In genomic region chr6:28430795-28431537, GRCm38 (mm10) we compare ENCODE assay signal across 20 mouse cellular contexts. TPM values are rescaled to one million over a fixed set of nuclear protein-coding genes. Genes with fewer than 3 reads are reported as not detected.
DNase-seq lines count a peak whose midpoint lies in the region; ATAC-seq and TF ChIP-seq lines count a peak whose summit lies in the region.
"Had no signal": no experiment of that assay in that cellular context is flagged by ENCODE, and none has a peak within 500 bp of the region (broad histone marks: within the 10 kb centered on the region; RNA-seq: fewer than 3 reads in every experiment).

No protein-coding gene starts in this region.

- no peak for TF ChIP-seq POLR2A in lung, adult 2 months (IDR thresholded peaks at IDR 0.05; ENCODE audit: borderline replicate concordance, extremely low read depth, low read depth, low read length)

- H3K4me2 ChIP-seq in stomach, embryonic 14.5 days (replicated peaks; ENCODE audit: low read depth, low read length), result no peak overlapping the region
- H3K4me2 ChIP-seq in stomach, postnatal 0 days (replicated peaks; ENCODE audit: low read depth), result no peak overlapping the region
- H3K4me2 ChIP-seq in stomach, embryonic 15.5 days, result no peak overlapping the region
- no peak overlapping the region for H3K4me2 ChIP-seq in forebrain, embryonic 14.5 days (ENCODE audit: low read length)
- H3K4me2 ChIP-seq: forebrain, embryonic 13.5 days; heart, embryonic 15.5 days; hindbrain, embryonic 15.5 days; neural tube, embryonic 15.5 days had no signal

- no peaks in the 10 kb centered on the region for H3K9me3 ChIP-seq in stomach, embryonic 14.5 days (ENCODE audit: control insufficient read depth, low read depth, low read length)
- H3K9me3 ChIP-seq in stomach, postnatal 0 days (ENCODE audit: control insufficient read depth, low read length), result no peaks in the 10 kb centered on the region
- no peaks in the 10 kb centered on the region for H3K9me3 ChIP-seq in stomach, embryonic 15.5 days
- no peaks in the 10 kb centered on the region for H3K9me3 ChIP-seq in forebrain, embryonic 14.5 days (replicated peaks; ENCODE audit: control insufficient read depth, low read length)
- H3K9me3 ChIP-seq: embryonic facial prominence, embryonic 10.5 days; forebrain, embryonic 13.5 days; heart, embryonic 15.5 days; hindbrain, embryonic 15.5 days; neural tube, embryonic 15.5 days had no signal

- no peak overlapping the region for H3K27ac ChIP-seq in stomach, embryonic 14.5 days (ENCODE audit: low read length)
- no peak overlapping the region for H3K27ac ChIP-seq in stomach, postnatal 0 days (replicated peaks)
- H3K27ac ChIP-seq in stomach, embryonic 15.5 days, result no peak overlapping the region
- H3K27ac ChIP-seq in forebrain, embryonic 14.5 days (ENCODE audit: low read depth, low read length), result no peak overlapping the region
- H3K27ac ChIP-seq: embryonic facial prominence, embryonic 10.5 days; forebrain, embryonic 13.5 days; heart, embryonic 15.5 days; hindbrain, embryonic 15.5 days; neural tube, embryonic 15.5 days had no signal

- H3K4me1 ChIP-seq in stomach, embryonic 14.5 days (ENCODE audit: control insufficient read depth, insufficient read depth, low read length), result no peaks in the 10 kb centered on the region
- H3K4me1 ChIP-seq in stomach, postnatal 0 days (replicated peaks; ENCODE audit: control insufficient read depth, insufficient read depth), result no peaks in the 10 kb centered on the region
- H3K4me1 ChIP-seq in lung, adult 2 months (ENCODE audit: control insufficient read depth, insufficient read depth, low read length), result no peaks in the 10 kb centered on the region
- no peaks in the 10 kb centered on the region for H3K4me1 ChIP-seq in stomach, embryonic 15.5 days
- H3K4me1 ChIP-seq in forebrain, embryonic 14.5 days (ENCODE audit: control insufficient read depth, insufficient read depth, low read length), result no peaks in the 10 kb centered on the region
- H3K4me1 ChIP-seq: embryonic facial prominence, embryonic 10.5 days; heart, embryonic 15.5 days had no signal

- H3K9ac ChIP-seq in stomach, embryonic 14.5 days (replicated peaks; ENCODE audit: low read depth, low read length), result no peak overlapping the region
- H3K9ac ChIP-seq in stomach, postnatal 0 days (ENCODE audit: low read length), result no peak overlapping the region
- no peak overlapping the region for H3K9ac ChIP-seq in stomach, embryonic 15.5 days
- no peak overlapping the region for H3K9ac ChIP-seq in forebrain, embryonic 14.5 days (ENCODE audit: low read length)
- H3K9ac ChIP-seq: forebrain, embryonic 13.5 days; heart, embryonic 15.5 days; hindbrain, embryonic 15.5 days; neural tube, embryonic 15.5 days had no signal

- no peak for TF ChIP-seq CTCF in stomach, postnatal 0 days (IDR thresholded peaks at IDR 0.05; ENCODE audit: low read depth)
- no peak for TF ChIP-seq CTCF in lung, adult 2 months (IDR thresholded peaks at IDR 0.05; ENCODE audit: insufficient read depth, low read length)

- TF ChIP-seq EP300 in stomach, postnatal 0 days (optimal IDR thresholded peaks at IDR 0.05), result no peak

- H3K4me3 ChIP-seq in stomach, embryonic 14.5 days (ENCODE audit: low read depth, low read length), result no peak overlapping the region
- H3K4me3 ChIP-seq in stomach, postnatal 0 days (ENCODE audit: low read depth, low read length), result no peak overlapping the region
- no peak overlapping the region for H3K4me3 ChIP-seq in lung, adult 2 months (replicated peaks; ENCODE audit: extremely low read depth, low read depth, low read length)
- H3K4me3 ChIP-seq in stomach, embryonic 15.5 days (replicated peaks), result no peak overlapping the region
- H3K4me3 ChIP-seq in forebrain, embryonic 14.5 days (ENCODE audit: low read depth, low read length), result no peak overlapping the region
- H3K4me3 ChIP-seq: embryonic facial prominence, embryonic 10.5 days; forebrain, embryonic 13.5 days; heart, embryonic 15.5 days; hindbrain, embryonic 15.5 days; neural tube, embryonic 15.5 days had no signal

- no peak for DNase-seq in stomach, postnatal 0 days (ENCODE audit: low spot score)
- DNase-seq in lung, adult 2 months, result peak; percentile 50
- no peak for DNase-seq in forebrain, embryonic 14.5 days (ENCODE audit: low spot score)
- no peak for DNase-seq in ovary, postnatal 14 days (ENCODE audit: low spot score)
- DNase-seq: cerebellum, adult 2 months; gastrocnemius, postnatal 14 days; kidney, postnatal 25 days; layer of hippocampus, postnatal 36 days; right cerebral cortex, postnatal 25 days had no signal

- 71% methylated on average over 10 of the region's 10 CpGs for WGBS in stomach, embryonic 14.5 days
- WGBS in stomach, postnatal 0 days, result 75% methylated on average over 10 of the region's 10 CpGs
- WGBS in lung, adult 2 months, result 73% methylated on average over 10 of the region's 10 CpGs
- 65% methylated on average over 10 of the region's 10 CpGs for WGBS in stomach, embryonic 15.5 days
- 82% methylated on average over 10 of the region's 10 CpGs for WGBS in forebrain, embryonic 14.5 days

- peaks cover 11% of the 10 kb centered on the region for H3K36me3 ChIP-seq in stomach, embryonic 14.5 days (ENCODE audit: control insufficient read depth, insufficient read depth, low read length)
- H3K36me3 ChIP-seq in stomach, postnatal 0 days (ENCODE audit: control insufficient read depth, insufficient read depth, low read length), result no peaks in the 10 kb centered on the region
- H3K36me3 ChIP-seq in stomach, embryonic 15.5 days, result peaks cover 2% of the 10 kb centered on the region
- peaks cover 12% of the 10 kb centered on the region for H3K36me3 ChIP-seq in forebrain, embryonic 14.5 days (ENCODE audit: control insufficient read depth, insufficient read depth, low read length)

- peak; percentile 36; the same call in 1 of the 2 replicates for ATAC-seq in stomach, embryonic 14.5 days (ENCODE audit: insufficient number of reproducible peaks, insufficient read depth, low FRiP score, low read depth)
- no peak for ATAC-seq in stomach, postnatal 0 days (ENCODE audit: low FRiP score, low TSS enrichment)
- peak; percentile 62 for ATAC-seq in granulocyte monocyte progenitor cell, adult 5-6 weeks (replicated peaks; ENCODE audit: poor library complexity, severe bottlenecking)
- peak; percentile 17; the same call in 1 of the 2 replicates for ATAC-seq in stomach, embryonic 15.5 days (ENCODE audit: insufficient read depth, low FRiP score, low read depth)
- ATAC-seq in forebrain, embryonic 14.5 days, result no peak
- no peak for ATAC-seq in monocyte, adult 5-6 weeks (replicated peaks; ENCODE audit: insufficient number of reproducible peaks, low FRiP score, low TSS enrichment, poor library complexity, severe bottlenecking)
- ATAC-seq: forebrain, embryonic 13.5 days had no signal

- H3K27me3 ChIP-seq in stomach, embryonic 14.5 days (ENCODE audit: control insufficient read depth, insufficient read depth, low read length), result no peaks in the 10 kb centered on the region
- H3K27me3 ChIP-seq in stomach, postnatal 0 days (ENCODE audit: control insufficient read depth, insufficient read depth, low read length), result no peaks in the 10 kb centered on the region
- no peaks in the 10 kb centered on the region for H3K27me3 ChIP-seq in stomach, embryonic 15.5 days (replicated peaks)
- no peaks in the 10 kb centered on the region for H3K27me3 ChIP-seq in forebrain, embryonic 14.5 days (replicated peaks; ENCODE audit: control insufficient read depth, insufficient read depth, low read length)
- H3K27me3 ChIP-seq: forebrain, embryonic 13.5 days; heart, embryonic 15.5 days; hindbrain, embryonic 15.5 days; neural tube, embryonic 15.5 days had no signal

RNA-seq across cellular contexts. Expression of gene Gcc1, which starts 2.8 kb away (rescaled TPM):
- 8.7 and 10.2 TPM in 2 replicates for polyA plus RNA-seq in stomach, embryonic 14.5 days (2014; fragmentation: Nextera tagmentation; extraction: Ambion mirVana)
- polyA plus RNA-seq in stomach, postnatal 0 days (2015; fragmentation: Nextera tagmentation; extraction: Ambion mirVana), result 5.6 and 6.3 TPM in 2 replicates
- total RNA-seq in granulocyte monocyte progenitor cell, adult 5-6 weeks (2014; fragmentation: Nextera tagmentation), result 7.0 TPM in 2 replicates
- total RNA-seq in granulocyte monocyte progenitor cell, adult 5-6 weeks (2017), result 10.9 and 11.2 TPM in 2 replicates
- 8.0 and 9.3 TPM in 2 replicates for polyA plus RNA-seq in lung, adult 2 months (2012; rRNA removed)
- polyA plus RNA-seq in stomach, embryonic 15.5 days (2015; fragmentation: Nextera tagmentation; extraction: Ambion mirVana), result 9.7 and 9.9 TPM in 2 replicates
- 7.2 and 9.7 TPM in 2 replicates for polyA plus RNA-seq in forebrain, embryonic 14.5 days (2014; fragmentation: Nextera tagmentation; extraction: Ambion mirVana)
- total RNA-seq in monocyte, adult 5-6 weeks (2017), result 19.5 to 31.0 TPM (median 23.3 TPM) in 3 replicates

RNA-seq across cellular contexts. Expression of gene Fscn3, which starts 3.4 kb away (rescaled TPM):
- polyA plus RNA-seq in stomach, embryonic 14.5 days (2014; fragmentation: Nextera tagmentation; extraction: Ambion mirVana), result not detected in 2 replicates
- not detected in 2 replicates for polyA plus RNA-seq in stomach, postnatal 0 days (2015; fragmentation: Nextera tagmentation; extraction: Ambion mirVana)
- total RNA-seq in granulocyte monocyte progenitor cell, adult 5-6 weeks (2014; fragmentation: Nextera tagmentation), result not detected in 2 replicates
- total RNA-seq in granulocyte monocyte progenitor cell, adult 5-6 weeks (2017), result not detected in 2 replicates
- 0.09 TPM in 1 of 2 replicates, not detected in the other for polyA plus RNA-seq in lung, adult 2 months (2012; rRNA removed)
- not detected in 2 replicates for polyA plus RNA-seq in stomach, embryonic 15.5 days (2015; fragmentation: Nextera tagmentation; extraction: Ambion mirVana)
- polyA plus RNA-seq in forebrain, embryonic 14.5 days (2014; fragmentation: Nextera tagmentation; extraction: Ambion mirVana), result not detected in 2 replicates
- total RNA-seq in monocyte, adult 5-6 weeks (2017), result not detected in 3 replicates
- total RNA-seq: gastrocnemius, postnatal 14 days; midbrain, postnatal 0 days had no signal
- polyA plus RNA-seq: embryonic facial prominence, embryonic 10.5 days; forebrain, embryonic 13.5 days; heart, embryonic 15.5 days; hindbrain, embryonic 15.5 days; midbrain, postnatal 0 days; neural tube, embryonic 15.5 days had no signal

RNA-seq across cellular contexts. Expression of gene Arf5, which starts 7.6 kb away (rescaled TPM):
- 302 and 304 TPM in 2 replicates for polyA plus RNA-seq in stomach, embryonic 14.5 days (2014; fragmentation: Nextera tagmentation; extraction: Ambion mirVana)
- polyA plus RNA-seq in stomach, postnatal 0 days (2015; fragmentation: Nextera tagmentation; extraction: Ambion mirVana), result 296 and 303 TPM in 2 replicates
- 34.4 and 53.3 TPM in 2 replicates for total RNA-seq in granulocyte monocyte progenitor cell, adult 5-6 weeks (2014; fragmentation: Nextera tagmentation)
- 42.1 and 59.1 TPM in 2 replicates for total RNA-seq in granulocyte monocyte progenitor cell, adult 5-6 weeks (2017)
- polyA plus RNA-seq in lung, adult 2 months (2012; rRNA removed), result 377 and 390 TPM in 2 replicates
- polyA plus RNA-seq in stomach, embryonic 15.5 days (2015; fragmentation: Nextera tagmentation; extraction: Ambion mirVana), result 296 and 340 TPM in 2 replicates
- polyA plus RNA-seq in forebrain, embryonic 14.5 days (2014; fragmentation: Nextera tagmentation; extraction: Ambion mirVana), result 407 and 420 TPM in 2 replicates
- total RNA-seq in monocyte, adult 5-6 weeks (2017), result 29.5 to 45.0 TPM (median 41.6 TPM) in 3 replicates

RNA-seq across cellular contexts. Expression of gene Pax4, which starts 18.2 kb away (rescaled TPM):
- 0.53 TPM in 1 of 2 replicates, not detected in the other for polyA plus RNA-seq in stomach, embryonic 14.5 days (2014; fragmentation: Nextera tagmentation; extraction: Ambion mirVana)
- polyA plus RNA-seq in stomach, postnatal 0 days (2015; fragmentation: Nextera tagmentation; extraction: Ambion mirVana), result not detected in 2 replicates
- not detected in 2 replicates for total RNA-seq in granulocyte monocyte progenitor cell, adult 5-6 weeks (2014; fragmentation: Nextera tagmentation)
- not detected in 2 replicates for total RNA-seq in granulocyte monocyte progenitor cell, adult 5-6 weeks (2017)
- not detected in 2 replicates for polyA plus RNA-seq in lung, adult 2 months (2012; rRNA removed)
- 1.6 and 2.5 TPM in 2 replicates for polyA plus RNA-seq in stomach, embryonic 15.5 days (2015; fragmentation: Nextera tagmentation; extraction: Ambion mirVana)
- 0.16 TPM in 1 of 2 replicates, not detected in the other for polyA plus RNA-seq in forebrain, embryonic 14.5 days (2014; fragmentation: Nextera tagmentation; extraction: Ambion mirVana)
- not detected in 3 replicates for total RNA-seq in monocyte, adult 5-6 weeks (2017)
- total RNA-seq: gastrocnemius, postnatal 14 days; layer of hippocampus, postnatal 36 days; midbrain, postnatal 0 days had no signal
- polyA plus RNA-seq: cerebellum, adult 2 months; forebrain, embryonic 13.5 days; heart, embryonic 15.5 days; hindbrain, embryonic 15.5 days; limb, embryonic 14.5 days; neural tube, embryonic 15.5 days had no signal

RNA-seq across cellular contexts. Expression of gene Zfp800, which starts 33.2 kb away (rescaled TPM):
- 23.3 and 26.3 TPM in 2 replicates for polyA plus RNA-seq in stomach, embryonic 14.5 days (2014; fragmentation: Nextera tagmentation; extraction: Ambion mirVana)
- 17.8 and 18.4 TPM in 2 replicates for polyA plus RNA-seq in stomach, postnatal 0 days (2015; fragmentation: Nextera tagmentation; extraction: Ambion mirVana)
- 35.8 and 48.4 TPM in 2 replicates for total RNA-seq in granulocyte monocyte progenitor cell, adult 5-6 weeks (2014; fragmentation: Nextera tagmentation)
- total RNA-seq in granulocyte monocyte progenitor cell, adult 5-6 weeks (2017), result 54.5 and 58.2 TPM in 2 replicates
- polyA plus RNA-seq in lung, adult 2 months (2012; rRNA removed), result 3.0 and 4.4 TPM in 2 replicates
- polyA plus RNA-seq in stomach, embryonic 15.5 days (2015; fragmentation: Nextera tagmentation; extraction: Ambion mirVana), result 22.6 and 27.6 TPM in 2 replicates
- 19.6 and 23.9 TPM in 2 replicates for polyA plus RNA-seq in forebrain, embryonic 14.5 days (2014; fragmentation: Nextera tagmentation; extraction: Ambion mirVana)
- 56.7 to 59.9 TPM (median 59.8 TPM) in 3 replicates for total RNA-seq in monocyte, adult 5-6 weeks (2017)

Comparison
In these comparisons a context has a peak if more than half of its experiments do, and no peak if none do; other contexts are left out.
1. ATAC-seq: peak in stomach, embryonic 14.5 days (single experiment), granulocyte monocyte progenitor cell, adult 5-6 weeks (single experiment) and stomach, embryonic 15.5 days (single experiment); none in stomach, postnatal 0 days (single experiment), forebrain, embryonic 14.5 days (single experiment) and monocyte, adult 5-6 weeks (single experiment).